Mouse (Mus musculus): ENCODE measurements around the gene Ins2. TPM values are rescaled to one million over a fixed set of nuclear protein-coding genes. Genes with fewer than 3 reads are reported as not detected.

Ins2 gene
- total RNA-seq (2022) = not detected

- DNase-seq (ENCODE audit: low spot score in 2 of 2) = no peak
Measured at GRCm38 (mm10) chr7:142743281-142743680, at the start of gene Ins2. Gene Ins2 (minus strand): TSS chr7:142743381.

GRCm38 (mm10) chr7:142792650-142793275, 49.6 kb upstream of the Ins2 start:
- DNase-seq (ENCODE audit: low spot score in 2 of 2) = no peak

GRCm38 (mm10) chr7:142789667-142790066, 46.5 kb upstream of the Ins2 start:
- no peak for DNase-seq (ENCODE audit: low spot score in 2 of 2)

- peak in 1 of 2 experiments; percentile 12 for DNase-seq (ENCODE audit: low spot score in 2 of 2)
Measured at GRCm38 (mm10) chr7:142737772-142738171, 5.4 kb downstream of the Ins2 start.

GRCm38 (mm10) chr7:142736943-142737490, 6.2 kb downstream of the Ins2 start:
- DNase-seq (ENCODE audit: low spot score in 2 of 2) = peak in 1 of 2 experiments; percentile 15

- no peak for DNase-seq (ENCODE audit: low spot score in 2 of 2)
Measured at GRCm38 (mm10) chr7:142725973-142726372, 17.2 kb downstream of the Ins2 start.

- DNase-seq (ENCODE audit: low spot score in 2 of 2) = peak in 1 of 2 experiments; percentile 7
Measured at GRCm38 (mm10) chr7:142720725-142721124, 22.5 kb downstream of the Ins2 start.

GRCm38 (mm10) chr7:142714783-142715498, 28.2 kb downstream of the Ins2 start:
- DNase-seq (ENCODE audit: low spot score in 2 of 2) = peak in 1 of 2 experiments; percentile 44

- no peak for DNase-seq (ENCODE audit: low spot score in 2 of 2)
Measured at GRCm38 (mm10) chr7:142706873-142707272, 36.3 kb downstream of the Ins2 start.

GRCm38 (mm10) chr7:142699334-142699860, 43.8 kb downstream of the Ins2 start:
- no peak for DNase-seq (ENCODE audit: low spot score in 2 of 2)

- no peak for DNase-seq (ENCODE audit: low spot score in 2 of 2)
Measured at GRCm38 (mm10) chr7:142678611-142679010, 64.6 kb downstream of the Ins2 start.

- peak; percentile 31 to 70 for DNase-seq (ENCODE audit: low spot score in 2 of 2)
Measured at GRCm38 (mm10) chr7:142675644-142676043, 67.5 kb downstream of the Ins2 start.

- DNase-seq (ENCODE audit: low spot score in 2 of 2) = no peak
Measured at GRCm38 (mm10) chr7:142675141-142675540, 68.0 kb downstream of the Ins2 start.

GRCm38 (mm10) chr7:142672120-142672519, 71.1 kb downstream of the Ins2 start:
- DNase-seq (ENCODE audit: low spot score in 2 of 2) = peak; percentile 36 to 67

- DNase-seq (ENCODE audit: low spot score in 2 of 2) = no peak
Measured at GRCm38 (mm10) chr7:142671067-142671466, 72.1 kb downstream of the Ins2 start.

- no peak for DNase-seq (ENCODE audit: low spot score in 2 of 2)
Measured at GRCm38 (mm10) chr7:142669751-142670625, 73.2 kb downstream of the Ins2 start, which contains the start of gene Gm49394. Gene Gm49394 (minus strand): TSS chr7:142669942.

- no peak for DNase-seq (ENCODE audit: low spot score in 2 of 2)
Measured at GRCm38 (mm10) chr7:142668328-142668727, 74.9 kb downstream of the Ins2 start.

- DNase-seq (ENCODE audit: low spot score in 2 of 2) = no peak
Measured at GRCm38 (mm10) chr7:142667521-142667920, 75.7 kb downstream of the Ins2 start.

- DNase-seq (ENCODE audit: low spot score in 2 of 2) = no peak
Measured at GRCm38 (mm10) chr7:142666659-142667058, 76.5 kb downstream of the Ins2 start, which contains the start of gene Igf2. Gene Igf2 (minus strand): TSS chr7:142666816.

- DNase-seq (ENCODE audit: low spot score in 2 of 2) = no peak
Measured at GRCm38 (mm10) chr7:142666109-142666508, 77.1 kb downstream of the Ins2 start.

- no peak for DNase-seq (ENCODE audit: low spot score in 2 of 2)
Measured at GRCm38 (mm10) chr7:142665364-142665763, 77.8 kb downstream of the Ins2 start.

All from layer of hippocampus, adult 8-10 months (tissue).